Mouse (Mus musculus): ENCODE data around the gene Pou4f1. TPM values are rescaled to one million over a fixed set of nuclear protein-coding genes. Genes with fewer than 3 reads are reported as not detected.
"Not testable (repeated sequence)": the region's sequence is repeated elsewhere in the genome, so short reads cannot be mapped to it uniquely, and the experiment has no call there.

The Pou4f1 gene
- 0.02 and 0.09 TPM in 2 replicates for polyA plus RNA-seq (2015; fragmentation: Nextera tagmentation; extraction: Ambion mirVana)

DNA sequence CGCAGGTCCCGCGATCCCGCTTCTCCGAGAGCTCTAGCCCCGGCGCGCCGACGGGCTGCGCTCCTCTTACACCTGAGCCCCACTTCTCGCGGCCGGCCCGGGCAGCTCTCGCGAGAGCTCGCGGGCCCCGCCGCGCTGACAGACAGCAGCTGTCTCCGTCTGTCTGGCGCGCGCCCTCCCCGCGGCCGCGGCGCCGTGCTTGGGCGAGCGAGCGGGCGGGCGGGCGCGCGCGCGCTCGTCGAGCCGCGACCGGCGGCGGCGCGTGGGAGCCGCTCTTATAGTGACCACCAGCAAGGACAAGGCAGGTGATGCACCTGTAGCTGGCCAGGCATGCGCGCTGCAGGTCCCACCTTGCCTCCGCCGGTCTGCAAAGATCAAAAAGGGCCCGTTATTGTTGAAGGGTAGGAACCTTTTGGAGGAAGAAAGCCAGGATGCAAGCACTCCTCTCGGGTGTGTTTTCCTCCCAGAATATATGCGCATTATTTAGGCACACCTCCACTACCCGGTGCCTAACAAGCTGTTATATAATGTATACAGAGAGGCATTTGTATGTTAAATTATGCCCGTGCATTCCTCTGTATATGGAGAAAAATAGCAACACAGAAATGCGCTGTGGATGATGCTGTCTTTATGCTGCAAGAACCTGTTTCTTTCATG is at the start of gene Pou4f1:
Pou4f1 (minus strand) TSS at position 34 of the 657 bp plus-strand sequence.
- peak; percentile 73 for DNase-seq
- no peaks in the 10 kb centered on the region for H3K9me3 ChIP-seq (ENCODE audit: low read length)
- ATAC-seq = peak; percentile 93
- H3K27me3 ChIP-seq (ENCODE audit: insufficient read depth, low read length) = peaks cover 92% of the 10 kb centered on the region
- no peak within 1 kb of the TSS for H3K27ac ChIP-seq (ENCODE audit: low read depth)
- H3K36me3 ChIP-seq (replicated peaks; ENCODE audit: insufficient read depth, low read length) = no peaks in the 10 kb centered on the region
- no peak within 1 kb of the TSS for H3K9ac ChIP-seq (replicated peaks)
- H3K4me2 ChIP-seq (ENCODE audit: low read depth, low read length) = peak within 1 kb of the TSS; percentile 81
- TF ChIP-seq EP300 (IDR thresholded peaks at IDR 0.05; ENCODE audit: low read depth) (no peak), CTCF (IDR thresholded peaks at IDR 0.05; ENCODE audit: low read depth) (no peak)
- peak within 1 kb of the TSS; percentile 42 for H3K4me3 ChIP-seq (ENCODE audit: low read depth, low read length)
- H3K4me1 ChIP-seq (ENCODE audit: insufficient read depth) = peaks cover 21% of the 10 kb centered on the region
- 1% methylated on average over 60 of the region's 62 CpGs for WGBS (ENCODE audit: insufficient replicate concordance)

DNA sequence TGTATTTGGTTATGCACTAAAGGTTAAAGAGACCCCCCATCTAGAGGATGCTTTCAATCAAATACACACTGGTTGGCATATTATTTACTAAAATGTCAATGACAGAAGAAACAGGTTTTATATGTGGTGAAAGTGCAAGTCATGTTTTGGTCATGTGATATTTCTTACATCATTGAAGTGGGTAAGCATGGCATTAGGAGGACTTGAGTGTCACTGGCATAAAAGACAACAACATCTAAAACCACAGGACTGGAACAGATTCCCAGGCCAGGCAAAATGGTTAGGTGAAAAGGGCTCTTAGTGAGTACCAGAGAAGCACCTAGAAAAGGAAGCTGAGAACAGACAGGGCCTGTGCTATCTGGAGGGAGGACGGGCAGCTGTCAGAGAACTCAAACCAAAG is 43.9 kb upstream of the Pou4f1 start:
- 79% methylated on average over 1 of the region's 1 CpGs for WGBS (ENCODE audit: insufficient replicate concordance)
- DNase-seq (no peak), ATAC-seq (no peak)
- TF ChIP-seq EP300 (IDR thresholded peaks at IDR 0.05; ENCODE audit: low read depth) (no peak), CTCF (IDR thresholded peaks at IDR 0.05; ENCODE audit: low read depth) (no peak)
- Histone ChIP-seq H3K4me1 (ENCODE audit: insufficient read depth) (no peaks in the 10 kb centered on the region), H3K4me2 (ENCODE audit: low read depth, low read length) (no peak overlapping the region), H3K27me3 (ENCODE audit: insufficient read depth, low read length) (no peaks in the 10 kb centered on the region), H3K9ac (replicated peaks) (no peak overlapping the region), H3K36me3 (replicated peaks; ENCODE audit: insufficient read depth, low read length) (0 out of 2 replicates have a peak, but pooled peaks cover 3% of the 10 kb centered on the region), H3K9me3 (ENCODE audit: low read length) (no peaks in the 10 kb centered on the region), H3K4me3 (ENCODE audit: low read depth, low read length) (no peak overlapping the region), H3K27ac (ENCODE audit: low read depth) (no peak overlapping the region)

DNA sequence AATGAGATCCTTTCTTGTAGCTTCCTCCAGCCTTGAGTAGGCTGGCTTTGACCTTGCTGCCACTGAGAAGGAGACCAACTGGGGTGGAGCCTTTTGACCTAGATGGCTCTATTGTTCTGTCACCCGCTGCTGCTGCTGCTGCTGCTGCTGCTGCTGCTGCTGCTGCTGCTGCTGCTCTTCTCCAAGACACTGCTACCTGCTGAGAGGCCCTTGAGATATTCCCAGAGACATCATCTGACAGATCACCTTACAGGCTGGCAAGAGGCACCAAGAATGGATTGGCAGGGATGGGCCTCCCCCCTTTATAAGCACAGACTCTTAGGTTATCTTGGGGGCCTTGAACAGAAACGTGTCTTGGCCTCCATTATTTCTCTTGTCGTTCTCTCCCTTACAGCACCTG is 35.0 kb upstream of the Pou4f1 start:
- H3K4me2 ChIP-seq (ENCODE audit: low read depth, low read length); H3K27ac ChIP-seq (ENCODE audit: low read depth); H3K9me3 ChIP-seq (ENCODE audit: low read length); H3K4me3 ChIP-seq (ENCODE audit: low read depth, low read length); ATAC-seq; DNase-seq; H3K4me1 ChIP-seq (ENCODE audit: insufficient read depth); H3K9ac ChIP-seq (replicated peaks); H3K27me3 ChIP-seq (ENCODE audit: insufficient read depth, low read length): not testable (repeated sequence)
- 68% methylated on average over 3 of the region's 3 CpGs for WGBS (ENCODE audit: insufficient replicate concordance)
- H3K36me3 ChIP-seq (replicated peaks; ENCODE audit: insufficient read depth, low read length) = peaks cover 26% of the 10 kb centered on the region

DNA sequence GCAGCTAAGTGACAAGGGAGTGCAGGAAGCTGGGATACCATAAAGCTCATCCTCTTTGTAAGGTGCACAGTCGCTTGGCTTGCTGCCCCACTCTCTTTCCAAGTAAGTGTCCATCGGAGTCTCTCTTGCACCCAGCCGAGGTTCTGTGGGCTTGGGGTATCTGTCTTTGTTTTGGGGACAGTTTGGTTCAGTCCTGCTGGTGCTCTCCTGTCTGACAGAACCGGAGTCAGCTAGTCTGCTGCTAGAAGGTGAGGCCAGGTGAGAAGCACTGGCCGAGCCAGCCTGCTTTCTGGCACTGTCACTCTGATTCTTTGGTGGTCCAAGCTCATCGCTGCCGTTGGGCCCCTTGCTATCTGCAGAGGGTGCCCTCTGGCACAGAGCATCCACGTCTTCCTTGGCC is 12.0 kb upstream of the Pou4f1 start:
- ATAC-seq (no peak), DNase-seq (no peak)
- no peaks in the 10 kb centered on the region for H3K9me3 ChIP-seq (ENCODE audit: low read length)
- 0 out of 2 replicates have a peak, but pooled peaks cover 3% of the 10 kb centered on the region for H3K27me3 ChIP-seq (ENCODE audit: insufficient read depth, low read length)
- no peak overlapping the region for H3K4me2 ChIP-seq (ENCODE audit: low read depth, low read length)
- no peaks in the 10 kb centered on the region for H3K4me1 ChIP-seq (ENCODE audit: insufficient read depth)
- H3K27ac ChIP-seq (ENCODE audit: low read depth) = no peak overlapping the region
- 85% methylated on average over 8 of the region's 8 CpGs for WGBS (ENCODE audit: insufficient replicate concordance)
- H3K36me3 ChIP-seq (replicated peaks; ENCODE audit: insufficient read depth, low read length) = peaks cover 2% of the 10 kb centered on the region; the same call in 1 of the 2 replicates
- H3K9ac ChIP-seq (replicated peaks) = no peak overlapping the region
- no peak for TF ChIP-seq CTCF (IDR thresholded peaks at IDR 0.05; ENCODE audit: low read depth)
- TF ChIP-seq EP300 (IDR thresholded peaks at IDR 0.05; ENCODE audit: low read depth) = no peak
- no peak overlapping the region for H3K4me3 ChIP-seq (ENCODE audit: low read depth, low read length)

DNA sequence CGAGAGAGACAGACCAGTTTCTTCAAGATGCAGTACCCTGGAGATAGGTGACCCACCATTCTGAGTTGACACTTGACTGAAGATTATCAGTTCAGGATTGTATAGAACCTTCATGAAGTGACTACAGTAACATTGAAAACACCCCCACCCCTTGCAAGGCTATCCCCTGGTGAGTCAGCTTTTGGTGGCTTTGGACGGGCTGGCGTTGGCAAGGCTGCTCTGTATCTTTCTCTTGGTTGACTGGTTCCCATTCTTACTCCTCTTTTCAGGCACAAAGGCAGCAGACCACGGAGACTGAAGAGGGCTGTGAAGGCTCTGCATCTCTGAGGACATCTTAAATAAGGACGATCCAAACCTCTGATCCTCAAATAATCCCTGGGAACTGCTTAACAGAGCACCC is 10.8 kb upstream of the Pou4f1 start:
- ATAC-seq = no peak
- Histone ChIP-seq H3K27me3 (ENCODE audit: insufficient read depth, low read length) (peaks cover 14% of the 10 kb centered on the region), H3K27ac (ENCODE audit: low read depth) (no peak overlapping the region), H3K4me3 (ENCODE audit: low read depth, low read length) (no peak overlapping the region), H3K4me2 (ENCODE audit: low read depth, low read length) (no peak overlapping the region), H3K9ac (replicated peaks) (no peak overlapping the region), H3K4me1 (ENCODE audit: insufficient read depth) (no peaks in the 10 kb centered on the region; the same call in 1 of the 2 replicates), H3K9me3 (ENCODE audit: low read length) (no peaks in the 10 kb centered on the region), H3K36me3 (replicated peaks; ENCODE audit: insufficient read depth, low read length) (peaks cover 2% of the 10 kb centered on the region; the same call in 1 of the 2 replicates)
- no peak for DNase-seq
- TF ChIP-seq EP300 (IDR thresholded peaks at IDR 0.05; ENCODE audit: low read depth) (no peak), CTCF (IDR thresholded peaks at IDR 0.05; ENCODE audit: low read depth) (no peak)
- 79% methylated on average over 5 of the region's 5 CpGs for WGBS (ENCODE audit: insufficient replicate concordance)

DNA sequence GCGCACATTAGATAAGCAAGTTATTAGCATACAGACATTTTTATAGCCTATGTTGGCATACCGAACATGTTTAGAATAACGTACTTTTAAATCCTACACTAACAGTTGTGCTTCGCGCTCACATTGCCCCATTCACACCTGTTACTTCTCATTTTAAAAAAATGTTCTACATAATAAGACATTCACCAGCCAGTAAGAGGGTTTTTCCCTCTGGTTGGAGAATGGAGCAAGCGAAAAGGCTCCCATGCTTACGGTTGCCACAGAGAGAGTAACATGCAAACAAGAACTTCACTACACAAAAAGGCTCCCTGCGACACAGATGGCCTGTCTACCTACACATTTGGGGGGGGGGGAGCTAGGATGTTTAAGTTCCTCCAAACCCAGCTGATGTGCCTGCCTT is 9.8 kb upstream of the Pou4f1 start:
- H3K36me3 ChIP-seq (replicated peaks; ENCODE audit: insufficient read depth, low read length) = peaks cover 2% of the 10 kb centered on the region; the same call in 1 of the 2 replicates
- peaks cover 23% of the 10 kb centered on the region for H3K27me3 ChIP-seq (ENCODE audit: insufficient read depth, low read length)
- DNase-seq (no peak), ATAC-seq (no peak)
- TF ChIP-seq EP300 (IDR thresholded peaks at IDR 0.05; ENCODE audit: low read depth) (no peak), CTCF (IDR thresholded peaks at IDR 0.05; ENCODE audit: low read depth) (no peak)
- H3K9ac ChIP-seq (replicated peaks) = no peak overlapping the region
- H3K9me3 ChIP-seq (ENCODE audit: low read length) = no peaks in the 10 kb centered on the region
- H3K4me1 ChIP-seq (ENCODE audit: insufficient read depth) = peaks cover 7% of the 10 kb centered on the region
- no peak overlapping the region for H3K27ac ChIP-seq (ENCODE audit: low read depth)
- no peak overlapping the region for H3K4me3 ChIP-seq (ENCODE audit: low read depth, low read length)
- WGBS (ENCODE audit: insufficient replicate concordance) = 87% methylated on average over 8 of the region's 8 CpGs
- no peak overlapping the region for H3K4me2 ChIP-seq (ENCODE audit: low read depth, low read length)
